Mouse (Mus musculus): Measurements from ENCODE around the gene Gm9944. TPM values are rescaled to one million over a fixed set of nuclear protein-coding genes. Genes with fewer than 3 reads are reported as not detected.

Gene Gm9944
- not detected in 2 replicates for polyA plus RNA-seq (2012; rRNA removed)

DNA sequence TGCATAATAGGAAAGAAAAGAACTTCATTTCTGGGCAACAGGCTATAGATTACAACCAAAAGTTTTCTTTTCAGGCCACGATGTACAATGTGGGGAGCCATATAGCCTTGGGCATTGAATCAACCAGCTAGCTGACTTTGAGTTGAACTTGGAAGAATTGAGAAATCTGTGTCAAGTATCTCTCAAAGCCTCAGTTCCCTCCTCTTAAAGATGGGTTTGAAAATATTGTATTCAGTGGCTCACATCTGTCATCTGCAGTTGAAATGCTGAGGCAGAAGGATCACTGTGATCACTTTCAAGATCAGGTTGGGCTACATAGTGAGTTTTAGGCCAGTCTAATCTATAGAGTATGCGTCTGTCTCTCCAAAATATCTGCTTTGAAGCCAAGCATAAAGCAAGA lies at the start of gene Gm9944:
TSS of gene Gm9944 (minus strand) at position 101 of the 400 bp plus-strand sequence.
- WGBS = 79% methylated on average over 2 of the region's 2 CpGs
- Histone ChIP-seq H3K4me3 (ENCODE audit: low read depth, low read length) (no peak within 1 kb of the TSS), H3K27me3 (ENCODE audit: control insufficient read depth, insufficient read depth, low read length) (no peaks in the 10 kb centered on the region), H3K36me3 (ENCODE audit: control insufficient read depth, insufficient read depth, low read length) (no peaks in the 10 kb centered on the region), H3K27ac (ENCODE audit: insufficient read depth, low read depth, low read length) (no peak within 1 kb of the TSS), H3K4me1 (ENCODE audit: control insufficient read depth, insufficient read depth, insufficient read length, low read length) (no peaks in the 10 kb centered on the region)
- TF ChIP-seq POLR2A (IDR thresholded peaks at IDR 0.05; ENCODE audit: low read depth, low read length) (no peak), CTCF (IDR thresholded peaks at IDR 0.05; ENCODE audit: extremely low read depth, insufficient read length, insufficient replicate concordance, low read depth, low read length) (no peak)

DNA sequence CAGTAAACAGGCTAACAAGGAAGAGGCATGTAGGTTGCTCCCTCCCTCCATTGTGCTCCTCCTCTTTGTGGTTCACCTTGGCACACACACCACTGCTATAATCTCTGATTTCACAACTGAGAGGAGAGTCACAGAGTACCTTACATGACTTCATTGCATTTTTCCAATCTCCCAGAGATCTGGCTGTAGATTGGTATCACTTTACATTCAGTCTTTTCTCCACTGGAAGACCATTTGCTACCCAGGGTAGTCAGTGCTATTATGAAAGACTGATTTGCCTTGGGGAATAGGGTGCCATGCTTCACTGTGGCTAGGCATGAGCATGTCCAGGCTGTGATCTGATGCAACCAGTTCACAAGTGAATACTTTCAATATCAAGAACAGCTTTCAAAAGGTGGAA lies 40.2 kb upstream of the Gm9944 start:
- TF ChIP-seq CTCF (IDR thresholded peaks at IDR 0.05; ENCODE audit: extremely low read depth, insufficient read length, insufficient replicate concordance, low read depth, low read length) (no peak), POLR2A (IDR thresholded peaks at IDR 0.05; ENCODE audit: low read depth, low read length) (no peak)
- no peak overlapping the region for H3K27ac ChIP-seq (ENCODE audit: insufficient read depth, low read depth, low read length)
- H3K36me3 ChIP-seq (ENCODE audit: control insufficient read depth, insufficient read depth, low read length) = no peaks in the 10 kb centered on the region
- H3K4me3 ChIP-seq (ENCODE audit: low read depth, low read length) = no peak overlapping the region
- H3K4me1 ChIP-seq (ENCODE audit: control insufficient read depth, insufficient read depth, insufficient read length, low read length) = no peaks in the 10 kb centered on the region
- H3K27me3 ChIP-seq (ENCODE audit: control insufficient read depth, insufficient read depth, low read length) = no peaks in the 10 kb centered on the region

DNA sequence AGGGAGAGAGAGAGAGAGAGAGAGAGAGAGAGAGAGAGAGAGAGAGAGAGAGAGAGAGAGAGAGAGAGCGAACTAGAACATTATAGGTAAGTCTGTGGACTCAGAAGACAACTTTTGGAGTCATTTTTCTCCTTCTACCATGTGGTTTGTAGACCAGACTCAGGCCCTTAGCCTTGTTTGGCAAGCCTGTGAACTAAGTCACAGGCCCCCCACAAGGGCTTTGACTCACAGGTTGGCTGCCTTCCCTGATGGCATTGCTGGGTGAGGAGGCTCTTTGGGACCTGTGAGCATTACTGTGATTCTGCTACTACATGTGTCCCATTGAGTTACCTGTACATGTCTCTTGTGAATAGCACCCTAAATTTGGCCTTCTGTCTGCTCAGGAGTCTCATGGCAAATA lies 15.0 kb upstream of the Gm9944 start:
- no peaks in the 10 kb centered on the region for H3K36me3 ChIP-seq (ENCODE audit: control insufficient read depth, insufficient read depth, low read length)
- no peak for TF ChIP-seq CTCF (IDR thresholded peaks at IDR 0.05; ENCODE audit: extremely low read depth, insufficient read length, insufficient replicate concordance, low read depth, low read length)
- no peak for TF ChIP-seq POLR2A (IDR thresholded peaks at IDR 0.05; ENCODE audit: low read depth, low read length)
- WGBS = 70% methylated on average over 1 of the region's 1 CpGs
- H3K4me1 ChIP-seq (ENCODE audit: control insufficient read depth, insufficient read depth, insufficient read length, low read length) = no peaks in the 10 kb centered on the region
- H3K27me3 ChIP-seq (ENCODE audit: control insufficient read depth, insufficient read depth, low read length) = no peaks in the 10 kb centered on the region
- H3K27ac ChIP-seq (ENCODE audit: insufficient read depth, low read depth, low read length) = no peak overlapping the region
- H3K4me3 ChIP-seq (ENCODE audit: low read depth, low read length) = no peak overlapping the region

DNA sequence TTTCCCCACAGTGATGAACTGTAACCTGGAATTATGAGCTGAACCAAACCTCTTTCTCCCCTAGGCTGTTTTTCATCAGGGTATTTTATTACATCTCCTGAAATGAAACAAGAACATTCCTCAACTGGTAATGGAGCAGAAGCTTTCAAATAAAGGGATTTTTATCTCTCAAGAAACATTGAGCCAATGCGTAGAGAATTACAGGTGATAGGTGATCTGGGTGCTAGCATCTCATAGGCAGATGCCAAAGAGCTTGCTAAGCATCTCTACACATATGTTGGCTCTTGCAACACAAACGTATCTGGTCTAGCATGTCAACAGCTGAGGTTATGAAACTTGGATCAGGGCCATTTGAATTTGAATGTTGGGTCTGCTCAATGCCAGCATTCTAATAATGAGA lies 12.1 kb upstream of the Gm9944 start:
- 67% methylated on average over 2 of the region's 2 CpGs for WGBS
- H3K27ac ChIP-seq (ENCODE audit: insufficient read depth, low read depth, low read length) = no peak overlapping the region
- no peak for TF ChIP-seq CTCF (IDR thresholded peaks at IDR 0.05; ENCODE audit: extremely low read depth, insufficient read length, insufficient replicate concordance, low read depth, low read length)
- no peak for TF ChIP-seq POLR2A (IDR thresholded peaks at IDR 0.05; ENCODE audit: low read depth, low read length)

DNA sequence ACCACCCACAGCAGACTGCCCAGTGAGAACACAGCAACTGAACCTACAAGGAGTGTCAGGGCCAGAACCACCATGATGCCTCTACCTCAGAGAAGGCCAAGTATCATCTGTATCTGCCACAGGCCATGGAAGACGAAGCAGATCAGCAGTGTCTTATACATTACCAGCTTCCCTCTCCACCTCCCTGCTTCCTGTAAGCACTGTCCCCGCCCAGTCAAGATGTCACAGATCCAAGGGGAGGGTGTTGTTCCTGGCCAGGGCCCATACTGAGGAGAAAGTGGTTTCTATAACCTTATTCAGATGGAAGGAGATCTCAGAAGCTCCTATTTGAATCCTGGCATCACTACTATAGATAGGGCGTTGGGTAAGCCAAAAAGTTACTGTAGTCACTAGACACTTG lies 10.5 kb upstream of the Gm9944 start, which contains the start of gene Aadacl3:
TSS of gene Aadacl3 (minus strand) at position 101 of the 400 bp plus-strand sequence.
- Histone ChIP-seq H3K4me3 (ENCODE audit: low read depth, low read length) (no peak within 1 kb of the TSS), H3K36me3 (ENCODE audit: control insufficient read depth, insufficient read depth, low read length) (no peaks in the 10 kb centered on the region), H3K4me1 (ENCODE audit: control insufficient read depth, insufficient read depth, insufficient read length, low read length) (no peaks in the 10 kb centered on the region), H3K27ac (ENCODE audit: insufficient read depth, low read depth, low read length) (no peak within 1 kb of the TSS), H3K27me3 (ENCODE audit: control insufficient read depth, insufficient read depth, low read length) (no peaks in the 10 kb centered on the region)
- TF ChIP-seq CTCF (IDR thresholded peaks at IDR 0.05; ENCODE audit: extremely low read depth, insufficient read length, insufficient replicate concordance, low read depth, low read length) (no peak), POLR2A (IDR thresholded peaks at IDR 0.05; ENCODE audit: low read depth, low read length) (no peak)
- 53% methylated on average over 3 of the region's 3 CpGs for WGBS

More for the DNA sequence above, 12.1 kb upstream of the Gm9944 start:
- Histone ChIP-seq H3K4me1 (ENCODE audit: control insufficient read depth, insufficient read depth, insufficient read length, low read length) (no peaks in the 10 kb centered on the region), H3K36me3 (ENCODE audit: control insufficient read depth, insufficient read depth, low read length) (no peaks in the 10 kb centered on the region), H3K4me3 (ENCODE audit: low read depth, low read length) (no peak overlapping the region), H3K27me3 (ENCODE audit: control insufficient read depth, insufficient read depth, low read length) (no peaks in the 10 kb centered on the region)

DNA sequence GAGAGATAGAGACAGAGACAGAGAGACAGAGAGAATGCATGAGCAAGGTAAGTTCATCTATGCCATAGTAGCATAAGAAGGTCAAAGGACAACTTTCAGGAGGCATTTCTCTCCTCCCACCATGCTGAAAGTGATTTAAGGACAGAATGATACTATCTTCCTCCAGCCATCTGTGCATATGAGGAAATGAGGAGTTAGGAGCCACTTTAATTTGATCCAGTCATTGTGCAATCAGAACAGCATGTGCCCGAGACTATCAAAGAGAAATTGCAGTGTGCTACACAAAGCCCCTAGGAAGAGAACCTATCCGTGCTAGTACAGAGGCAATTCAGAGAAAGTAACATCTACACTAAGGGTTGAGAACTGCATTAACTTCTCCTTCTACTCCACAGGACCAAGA lies 4.6 kb downstream of the Gm9944 start:
- Histone ChIP-seq H3K36me3 (ENCODE audit: control insufficient read depth, insufficient read depth, low read length) (no peaks in the 10 kb centered on the region), H3K27me3 (ENCODE audit: control insufficient read depth, insufficient read depth, low read length) (no peaks in the 10 kb centered on the region), H3K27ac (ENCODE audit: insufficient read depth, low read depth, low read length) (no peak overlapping the region), H3K4me1 (ENCODE audit: control insufficient read depth, insufficient read depth, insufficient read length, low read length) (no peaks in the 10 kb centered on the region), H3K4me3 (ENCODE audit: low read depth, low read length) (no peak overlapping the region)
- TF ChIP-seq POLR2A (IDR thresholded peaks at IDR 0.05; ENCODE audit: low read depth, low read length) = no peak
- TF ChIP-seq CTCF (IDR thresholded peaks at IDR 0.05; ENCODE audit: extremely low read depth, insufficient read length, insufficient replicate concordance, low read depth, low read length) = no peak
- WGBS = 46% methylated on average over 2 of the region's 2 CpGs

DNA sequence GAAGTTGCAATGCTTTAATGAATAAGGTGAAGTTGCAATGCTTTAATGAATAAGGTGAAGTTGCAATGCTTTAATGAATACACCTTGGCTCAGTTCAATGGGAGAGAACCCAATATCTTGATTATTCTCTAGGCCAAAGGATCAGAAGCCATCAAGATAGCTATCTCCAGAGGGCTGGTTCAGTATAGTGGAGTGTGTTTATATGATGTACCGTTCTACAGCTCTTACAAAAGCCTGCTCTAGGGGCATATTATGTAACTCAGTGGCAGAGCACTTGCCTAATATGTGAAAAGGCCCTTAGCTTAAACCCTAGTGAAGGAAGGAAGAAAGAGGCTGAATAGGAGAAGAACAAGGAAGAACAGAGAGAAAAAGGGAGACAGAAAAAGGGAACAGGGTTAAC lies 11.5 kb downstream of the Gm9944 start:
- Histone ChIP-seq H3K36me3 (ENCODE audit: control insufficient read depth, insufficient read depth, low read length) (no peaks in the 10 kb centered on the region), H3K27ac (ENCODE audit: insufficient read depth, low read depth, low read length) (no peak overlapping the region), H3K27me3 (ENCODE audit: control insufficient read depth, insufficient read depth, low read length) (no peaks in the 10 kb centered on the region), H3K4me3 (ENCODE audit: low read depth, low read length) (no peak overlapping the region), H3K4me1 (ENCODE audit: control insufficient read depth, insufficient read depth, insufficient read length, low read length) (no peaks in the 10 kb centered on the region)
- 60% methylated on average over 1 of the region's 1 CpGs for WGBS
- no peak for TF ChIP-seq POLR2A (IDR thresholded peaks at IDR 0.05; ENCODE audit: low read depth, low read length)
- no peak for TF ChIP-seq CTCF (IDR thresholded peaks at IDR 0.05; ENCODE audit: extremely low read depth, insufficient read length, insufficient replicate concordance, low read depth, low read length)

DNA sequence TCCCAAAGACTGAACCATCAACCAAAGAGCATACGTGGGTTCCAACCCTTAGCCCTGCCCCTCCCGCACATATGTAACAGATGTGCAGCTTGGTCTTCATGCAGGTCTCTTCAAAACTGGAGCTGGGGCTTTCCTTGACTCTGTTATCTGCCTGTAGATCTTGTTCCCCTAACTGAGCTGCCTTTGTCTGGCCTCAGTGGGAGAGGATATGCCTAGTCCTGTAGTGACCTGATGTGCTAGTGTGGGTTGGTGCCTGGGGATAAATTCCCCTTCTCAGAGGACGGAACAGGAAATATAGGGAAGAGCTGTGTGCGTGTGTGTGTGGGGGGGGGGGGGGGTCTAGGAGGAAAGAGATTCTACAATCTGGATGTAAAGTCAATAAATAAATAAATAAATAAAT lies 12.0 kb downstream of the Gm9944 start:
- 90% methylated on average over 4 of the region's 4 CpGs for whole genome bisulfite sequencing
- Histone ChIP-seq H3K4me1 (ENCODE audit: control insufficient read depth, insufficient read depth, insufficient read length, low read length) (no peaks in the 10 kb centered on the region), H3K27me3 (ENCODE audit: control insufficient read depth, insufficient read depth, low read length) (no peaks in the 10 kb centered on the region), H3K36me3 (ENCODE audit: control insufficient read depth, insufficient read depth, low read length) (no peaks in the 10 kb centered on the region), H3K27ac (ENCODE audit: insufficient read depth, low read depth, low read length) (no peak overlapping the region), H3K4me3 (ENCODE audit: low read depth, low read length) (no peak overlapping the region)
- TF ChIP-seq CTCF (IDR thresholded peaks at IDR 0.05; ENCODE audit: extremely low read depth, insufficient read length, insufficient replicate concordance, low read depth, low read length) (no peak), POLR2A (IDR thresholded peaks at IDR 0.05; ENCODE audit: low read depth, low read length) (no peak)
